Mouse (Mus musculus) cerebellum, postnatal 4 days (tissue): Measurements from ENCODE around the gene Ackr4.

ENCODE experiments used
- DNase-seq, 2 experiments: peaks; one replicate each; pipeline ENCODE4 v3.0.0; 2022; ENCODE audit warnings: low spot score in 2 of 2, mixed read lengths in 1 of 2

Gene Ackr4

GRCm38 (mm10) chr9:104106930-104107329, 19.8 kb downstream of the Ackr4 start:
- DNase-seq = no peak

- DNase-seq = no peak
These were observed 21.7 kb downstream of the Ackr4 start for GRCm38 (mm10) chr9:104104986-104105385.

- DNase-seq = no peak
These were observed 23.8 kb downstream of the Ackr4 start for GRCm38 (mm10) chr9:104102901-104103300.

- DNase-seq = no peak
These were observed 24.4 kb downstream of the Ackr4 start for GRCm38 (mm10) chr9:104102301-104102700.

GRCm38 (mm10) chr9:104101458-104101857, 25.3 kb downstream of the Ackr4 start:
- DNase-seq = no peak

- DNase-seq = no peak
These were observed 25.9 kb downstream of the Ackr4 start for GRCm38 (mm10) chr9:104100822-104101221.

- DNase-seq = no peak
These were observed 27.7 kb downstream of the Ackr4 start for GRCm38 (mm10) chr9:104099060-104099459.

- no peak for DNase-seq
These were observed 28.5 kb downstream of the Ackr4 start for GRCm38 (mm10) chr9:104098256-104098655.

GRCm38 (mm10) chr9:104092945-104093344, 33.8 kb downstream of the Ackr4 start:
- no peak for DNase-seq

- DNase-seq = peak in 1 of 2 experiments; percentile 8
These were observed 38.2 kb downstream of the Ackr4 start for GRCm38 (mm10) chr9:104088555-104088954.

GRCm38 (mm10) chr9:104085730-104086429, 40.9 kb downstream of the Ackr4 start:
- DNase-seq = no peak

- DNase-seq = no peak
These were observed 46.7 kb downstream of the Ackr4 start for GRCm38 (mm10) chr9:104080038-104080437.

- DNase-seq = peak in 1 of 2 experiments; percentile 42
These were observed 47.4 kb downstream of the Ackr4 start for GRCm38 (mm10) chr9:104079379-104079778.

- no peak for DNase-seq
These were observed 48.0 kb downstream of the Ackr4 start for GRCm38 (mm10) chr9:104078780-104079179.

- no peak for DNase-seq
These were observed 50.9 kb downstream of the Ackr4 start for GRCm38 (mm10) chr9:104075808-104076207.

GRCm38 (mm10) chr9:104070863-104071604, 55.7 kb downstream of the Ackr4 start:
- DNase-seq = no peak

GRCm38 (mm10) chr9:104070241-104070640, 56.5 kb downstream of the Ackr4 start:
- DNase-seq = no peak

GRCm38 (mm10) chr9:104064571-104064970, 62.2 kb downstream of the Ackr4 start:
- DNase-seq = no peak

- DNase-seq = peak; percentile 49 to 83
These were observed 63.3 kb downstream of the Ackr4 start, which contains the start of gene Acad11 for GRCm38 (mm10) chr9:104063244-104063961. TSS of gene Acad11 (plus strand) at chr9:104063377.

- DNase-seq = peak; percentile 58 to 71
These were observed 64.1 kb downstream of the Ackr4 start, which contains the start of gene Uba5 for GRCm38 (mm10) chr9:104062430-104063243. TSS of gene Uba5 (minus strand) at chr9:104063134.

- DNase-seq = no peak
These were observed 75.7 kb downstream of the Ackr4 start for GRCm38 (mm10) chr9:104051028-104051427.
